Mouse (Mus musculus) neural tube, embryonic 14.5 days (tissue): ENCODE measurements around the gene Nlrx1. TPM values are rescaled to one million over a fixed set of nuclear protein-coding genes. Genes with fewer than 3 reads are reported as not detected.

Source experiments
- ATAC-seq: fragments of 200-750 bp; cut with Nextera tagmentation; 2 replicates; pipeline ENCODE4 v1.8.0; 2017; ENCODE audit warnings: low read depth, mild to moderate bottlenecking, moderate TSS enrichment, moderate library complexity
- H3K27ac ChIP-seq: fragments of 300-500 bp; sonication (generic); 2 replicates; pipeline ENCODE4 v1.5.1; 2014; ENCODE audit warnings: low read depth, mild to moderate bottlenecking, control low read depth, low read length, moderate library complexity, mixed read lengths
- H3K27me3 ChIP-seq: fragments of 300-500 bp; sonication (generic); 2 replicates; pipeline ENCODE4 v1.6.1; 2014; ENCODE audit warnings: low read length; ENCODE audit not compliant: control insufficient read depth, insufficient read depth
- H3K36me3 ChIP-seq: fragments of 300-500 bp; sonication (generic); 2 replicates; pipeline ENCODE4 v1.6.1; 2014; ENCODE audit warnings: low read length, mixed read lengths; ENCODE audit not compliant: control insufficient read depth, insufficient read depth
- H3K4me1 ChIP-seq: fragments of 300-500 bp; sonication (generic); 2 replicates; pipeline ENCODE4 v1.6.1; 2014; ENCODE audit warnings: low read length; ENCODE audit not compliant: control insufficient read depth, insufficient read depth
- H3K4me2 ChIP-seq: fragments of 300-500 bp; sonication (generic); 2 replicates; pipeline ENCODE4 v1.6.1; 2014; ENCODE audit warnings: mild to moderate bottlenecking, low read depth, low read length, control low read depth
- H3K4me3 ChIP-seq: fragments of 300-500 bp; sonication (generic); 2 replicates; pipeline ENCODE4 v1.5.1; 2014; ENCODE audit warnings: low read depth, low read length, control low read depth, mixed read lengths
- H3K9ac ChIP-seq: fragments of 300-500 bp; sonication (generic); replicated peaks from 2 replicates; pipeline ENCODE4 v1.6.1; 2014; ENCODE audit warnings: low read depth, mild to moderate bottlenecking, control low read depth, low read length, mixed read lengths
- H3K9me3 ChIP-seq: fragments of 300-500 bp; sonication (generic); 2 replicates; pipeline ENCODE4 v1.6.1; 2016; ENCODE audit warnings: low read length; ENCODE audit not compliant: control insufficient read depth
- WGBS: fragments of 180-500 bp; shearing (Covaris S2); extraction: QIAGEN DNeasy Blood & Tissue Kit; methylation state at CpG from one replicate; pipeline ENCODE4 v1.1.7; 2014; 5-methylcytosine and 5-hydroxymethylcytosine counted together
- polyA plus RNA-seq: library from polyadenylated mRNA; unstranded; fragments of >200 nt; fragmentation: Nextera tagmentation; extraction: Ambion mirVana; gene quantifications from 2 replicates; pipeline ENCODE4 v1.2.1, GENCODE M21; 2014

Nlrx1 gene
- polyA plus RNA-seq, 1 experiment from 2014 or later, result 3.7 TPM

DNA sequence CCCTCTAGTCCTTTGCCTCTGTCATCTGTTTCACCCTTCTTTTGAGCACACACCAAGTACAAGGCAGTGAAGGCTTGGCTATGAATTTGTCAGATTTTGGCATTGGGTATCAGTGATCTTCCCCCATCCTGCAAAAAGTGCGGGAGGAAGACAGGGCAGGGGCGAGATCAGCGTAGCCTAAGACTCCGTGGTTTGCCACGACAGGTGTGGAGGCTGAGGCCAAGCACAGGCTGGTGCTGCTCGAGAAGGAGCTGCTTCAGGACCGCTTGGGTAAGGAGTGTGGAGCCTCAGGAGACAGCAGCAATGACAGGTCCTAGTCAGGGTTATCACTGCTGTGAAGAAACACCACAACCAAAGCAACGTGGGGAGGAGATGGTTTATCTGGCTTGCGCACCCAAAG, 27.0 kb downstream of the Nlrx1 start:
- Histone ChIP-seq H3K4me1 (no peaks in the 10 kb centered on the region), H3K4me2 (no peak overlapping the region), H3K27me3 (no peaks in the 10 kb centered on the region), H3K4me3 (no peak overlapping the region), H3K36me3 (no peaks in the 10 kb centered on the region), H3K9me3 (no peaks in the 10 kb centered on the region), H3K27ac (no peak overlapping the region), H3K9ac (no peak overlapping the region)
- no peak for ATAC-seq
- WGBS, result 75% methylated on average over 9 of the region's 9 CpGs

DNA sequence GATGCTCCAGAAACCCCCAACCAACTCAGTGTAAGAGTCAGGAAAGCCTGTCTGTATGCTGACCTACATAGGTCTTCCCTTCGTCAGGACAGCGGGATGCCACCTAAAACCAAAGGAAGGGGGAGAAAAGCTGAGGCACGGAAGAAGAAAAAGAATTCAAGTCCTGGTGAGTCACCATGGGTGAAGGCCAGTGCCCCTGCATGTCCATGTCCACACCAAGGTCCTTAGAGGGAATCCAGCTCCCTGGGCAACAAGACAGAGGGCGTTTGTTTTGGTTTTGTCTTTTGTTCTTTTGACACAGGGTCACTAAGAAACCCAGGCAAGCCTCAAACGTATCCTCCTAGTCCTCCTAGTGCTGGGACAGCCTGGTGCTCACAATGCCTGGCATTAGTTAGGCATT, 27.5 kb downstream of the Nlrx1 start:
- Histone ChIP-seq H3K4me2 (no peak overlapping the region), H3K9me3 (no peaks in the 10 kb centered on the region), H3K4me3 (no peak overlapping the region), H3K36me3 (no peaks in the 10 kb centered on the region), H3K27me3 (no peaks in the 10 kb centered on the region), H3K27ac (no peak overlapping the region), H3K4me1 (no peaks in the 10 kb centered on the region), H3K9ac (0 out of 2 replicates have a peak overlapping the region, but pooled peaks have one; percentile 16)
- 51% methylated on average over 5 of the region's 5 CpGs for WGBS
- ATAC-seq, result no peak

DNA sequence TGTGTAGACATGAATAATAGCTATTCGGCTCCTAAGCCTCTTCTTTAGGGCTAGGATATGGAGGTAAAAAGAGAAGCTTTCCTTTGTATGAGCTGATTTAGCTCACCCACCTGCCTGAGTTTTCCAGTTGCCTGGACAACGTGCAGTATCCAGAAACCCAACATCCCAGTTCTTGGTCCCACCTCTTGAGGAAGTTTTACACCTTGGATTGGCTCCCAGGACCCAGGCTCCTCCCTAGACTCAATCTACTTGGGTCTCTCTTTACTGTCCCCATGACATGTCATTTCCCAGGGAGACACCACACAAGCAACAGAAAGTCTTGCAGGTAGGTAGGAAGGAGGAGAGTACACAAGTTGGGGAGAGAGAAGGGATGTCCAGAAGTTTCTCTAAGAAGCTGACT, 28.0 kb downstream of the Nlrx1 start, which contains the start of gene Ccdc153:
Ccdc153 (plus strand) TSS at position 278 of the 400 bp plus-strand sequence.
- H3K4me1 ChIP-seq, result no peaks in the 10 kb centered on the region
- H3K36me3 ChIP-seq, result no peaks in the 10 kb centered on the region
- WGBS, result 56% methylated on average over 2 of the region's 2 CpGs
- no peaks in the 10 kb centered on the region for H3K9me3 ChIP-seq
- no peaks in the 10 kb centered on the region for H3K27me3 ChIP-seq
- no peak within 1 kb of the TSS for H3K4me3 ChIP-seq
- no peak within 1 kb of the TSS for H3K4me2 ChIP-seq
- ATAC-seq, result no peak
- H3K9ac ChIP-seq, result 0 out of 2 replicates have a peak within 1 kb of the TSS, but pooled peaks have one; percentile 16
- no peak within 1 kb of the TSS for H3K27ac ChIP-seq

DNA sequence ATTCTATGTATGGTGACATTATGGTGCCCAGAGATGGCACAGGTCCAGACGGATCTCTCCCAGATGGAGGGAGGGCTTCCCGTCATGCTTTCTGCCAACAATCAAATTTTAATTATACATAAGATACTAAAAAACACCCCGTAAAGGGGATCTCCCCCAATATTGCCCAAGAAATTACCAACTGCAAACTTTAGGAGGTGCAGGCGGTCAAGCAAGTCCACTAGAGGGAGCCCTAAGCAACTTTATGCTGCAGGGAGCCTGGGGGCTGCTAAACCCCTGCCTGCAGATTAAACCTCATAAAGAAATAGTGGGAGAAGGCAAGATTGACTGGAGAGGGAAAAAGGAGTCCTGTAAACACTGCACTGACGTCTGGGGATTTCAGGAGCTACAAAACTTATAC, 29.0 kb downstream of the Nlrx1 start:
- no peak overlapping the region for H3K4me2 ChIP-seq
- no peak overlapping the region for H3K9ac ChIP-seq
- H3K4me3 ChIP-seq, result no peak overlapping the region
- H3K36me3 ChIP-seq, result no peaks in the 10 kb centered on the region
- H3K27me3 ChIP-seq, result no peaks in the 10 kb centered on the region
- ATAC-seq, result peak; percentile 51; the same call in 1 of the 2 replicates
- no peaks in the 10 kb centered on the region for H3K4me1 ChIP-seq
- H3K27ac ChIP-seq, result no peak overlapping the region
- 10% methylated on average over 5 of the region's 5 CpGs for WGBS
- no peaks in the 10 kb centered on the region for H3K9me3 ChIP-seq

DNA sequence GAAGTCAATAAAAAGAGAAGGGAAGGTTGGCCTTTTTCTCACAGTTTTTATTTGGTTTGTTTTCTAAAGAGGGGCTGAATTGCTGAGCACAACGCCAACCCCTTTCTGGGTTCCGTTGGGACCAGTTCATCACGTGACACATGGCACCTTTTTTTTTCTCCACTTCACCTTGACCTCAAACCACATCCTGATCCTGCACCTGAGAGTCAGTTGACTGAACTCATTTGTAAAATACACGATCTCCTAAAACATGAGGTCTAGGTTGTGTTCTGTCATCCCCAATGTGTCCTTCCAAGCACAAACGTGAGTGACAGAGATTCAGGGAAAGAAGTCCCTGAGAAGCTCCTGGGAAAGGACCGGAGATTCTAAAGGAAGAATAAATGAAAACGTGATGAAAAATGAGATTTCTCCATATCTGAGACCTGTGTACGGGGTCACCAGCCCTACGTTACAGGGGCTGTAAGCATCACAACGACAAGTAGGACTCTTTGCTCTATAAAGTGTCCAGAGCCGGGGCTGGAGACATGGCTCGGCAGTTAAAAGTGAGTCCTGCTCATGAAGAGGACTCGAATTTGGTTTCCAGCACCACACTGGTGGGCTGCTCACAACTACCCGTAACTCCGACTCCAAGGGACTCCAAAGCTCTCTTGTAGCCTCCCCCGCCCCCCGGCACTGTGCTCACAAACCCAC, 29.8 kb downstream of the Nlrx1 start:
- no peaks in the 10 kb centered on the region for H3K27me3 ChIP-seq
- no peaks in the 10 kb centered on the region for H3K4me1 ChIP-seq
- H3K4me2 ChIP-seq, result no peak overlapping the region
- H3K27ac ChIP-seq, result no peak overlapping the region
- 80% methylated on average over 17 of the region's 17 CpGs for WGBS
- H3K36me3 ChIP-seq, result no peaks in the 10 kb centered on the region
- no peak overlapping the region for H3K4me3 ChIP-seq
- H3K9me3 ChIP-seq, result no peaks in the 10 kb centered on the region
- ATAC-seq, result no peak
- no peak overlapping the region for H3K9ac ChIP-seq

DNA sequence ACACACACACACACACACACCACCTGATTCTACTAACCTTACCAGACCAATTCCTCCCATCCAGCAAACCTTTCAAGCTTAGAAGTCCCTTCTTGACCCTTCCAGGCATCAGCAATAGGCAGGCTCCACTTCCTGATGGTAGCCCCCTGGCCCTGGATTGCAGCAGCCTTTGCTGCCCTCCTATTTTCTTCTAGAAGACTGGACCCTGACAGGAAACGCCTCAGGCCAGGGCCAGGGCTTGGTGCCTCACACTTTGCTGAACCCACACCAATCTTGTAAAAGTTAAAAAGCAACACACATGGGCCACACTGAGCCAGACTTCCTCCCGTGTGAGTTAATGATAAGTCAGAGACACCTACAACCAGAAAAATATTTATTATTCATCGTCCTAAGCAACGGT, 31.3 kb downstream of the Nlrx1 start:
- no peaks in the 10 kb centered on the region for H3K27me3 ChIP-seq
- H3K27ac ChIP-seq, result no peak overlapping the region
- ATAC-seq, result no peak
- no peak overlapping the region for H3K4me3 ChIP-seq
- H3K36me3 ChIP-seq, result no peaks in the 10 kb centered on the region
- H3K4me1 ChIP-seq, result peaks cover 6% of the 10 kb centered on the region
- 83% methylated on average over 4 of the region's 4 CpGs for WGBS
- no peak overlapping the region for H3K4me2 ChIP-seq
- no peak overlapping the region for H3K9ac ChIP-seq
- H3K9me3 ChIP-seq, result no peaks in the 10 kb centered on the region

DNA sequence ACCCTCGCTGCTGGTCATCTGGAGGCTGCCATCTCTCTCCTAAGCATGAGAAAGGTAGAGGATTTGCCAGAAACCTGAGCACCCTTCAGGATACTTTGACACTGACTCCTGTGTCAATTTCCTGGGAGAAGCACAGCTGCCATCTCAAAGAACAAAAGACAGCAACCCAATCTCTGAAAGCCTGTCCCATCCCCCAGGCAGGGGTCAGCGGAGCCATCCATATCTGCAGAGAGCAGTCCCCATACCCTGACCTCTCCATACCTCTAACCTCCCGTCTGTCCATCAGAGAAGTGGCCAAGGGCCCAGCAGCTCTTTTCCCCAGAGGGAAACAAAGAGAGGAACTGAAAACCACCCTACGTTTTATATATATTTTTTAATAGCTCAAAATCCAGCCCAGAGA, 31.8 kb downstream of the Nlrx1 start:
- no peak overlapping the region for H3K4me2 ChIP-seq
- 64% methylated on average over 4 of the region's 4 CpGs for WGBS
- H3K9me3 ChIP-seq, result no peaks in the 10 kb centered on the region
- H3K27ac ChIP-seq, result no peak overlapping the region
- H3K4me3 ChIP-seq, result no peak overlapping the region
- peaks cover 12% of the 10 kb centered on the region for H3K4me1 ChIP-seq
- no peak overlapping the region for H3K9ac ChIP-seq
- H3K36me3 ChIP-seq, result no peaks in the 10 kb centered on the region
- ATAC-seq, result no peak
- no peaks in the 10 kb centered on the region for H3K27me3 ChIP-seq

DNA sequence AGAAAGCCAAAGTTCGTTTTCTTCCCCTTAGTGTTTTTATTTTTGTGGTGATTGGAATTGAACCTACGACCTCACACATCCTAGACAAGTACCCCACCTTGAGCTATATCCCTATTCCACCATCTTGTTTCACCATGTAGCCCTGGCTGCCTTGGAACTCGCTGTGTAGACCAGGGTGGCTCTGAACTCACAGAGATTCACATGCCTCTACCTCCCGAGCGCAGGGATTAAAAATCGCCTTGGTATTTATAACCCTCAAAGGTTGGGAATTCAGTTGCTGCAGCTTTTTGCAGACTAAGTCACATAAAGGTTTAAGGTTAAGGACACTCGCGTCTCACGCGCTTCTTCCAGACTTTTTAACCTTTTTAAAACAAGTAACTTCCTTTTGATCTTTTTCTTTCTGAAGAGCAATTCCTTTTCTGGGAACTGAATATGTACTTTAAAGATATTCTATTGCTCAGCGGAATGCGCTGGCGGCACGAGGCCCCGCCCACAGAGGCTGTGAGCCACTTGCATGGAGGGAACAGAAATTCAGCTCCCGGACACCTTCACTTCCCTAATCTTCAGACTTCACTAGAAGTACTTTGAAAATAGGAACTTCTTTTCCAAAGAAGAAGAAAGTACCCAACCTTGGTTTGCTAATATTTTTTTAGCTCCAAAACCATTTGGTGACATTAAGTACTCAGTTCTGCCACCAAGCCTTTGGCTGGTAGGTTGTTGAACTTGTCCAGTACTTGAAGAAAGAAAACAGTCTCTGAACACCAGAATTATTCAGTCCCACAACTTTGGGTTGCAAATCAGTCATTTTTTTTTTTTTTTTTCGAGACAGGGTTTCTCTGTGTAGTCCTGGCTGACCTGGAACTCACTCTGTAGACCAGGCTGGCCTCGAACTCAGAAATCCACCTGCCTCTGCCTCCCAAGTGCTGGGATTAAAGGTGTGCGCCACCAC, 33.6 kb downstream of the Nlrx1 start:
- Histone ChIP-seq H3K27me3 (no peaks in the 10 kb centered on the region), H3K4me3 (peak overlapping the region; percentile 85), H3K27ac (peak overlapping the region; percentile 92; the same call in 1 of the 2 replicates), H3K4me1 (peaks cover 13% of the 10 kb centered on the region), H3K9ac (no peak overlapping the region), H3K36me3 (no peaks in the 10 kb centered on the region), H3K9me3 (no peaks in the 10 kb centered on the region), H3K4me2 (peak overlapping the region; percentile 35; the same call in 1 of the 2 replicates)
- WGBS, result 26% methylated on average over 19 of the region's 19 CpGs
- ATAC-seq, result peak; percentile 52
